Mouse (Mus musculus): ENCODE data around the gene Unc13d.
"Not testable (repeated sequence)": the region's sequence is repeated elsewhere in the genome, so short reads cannot be mapped to it uniquely, and the experiment has no call there.

Gene Unc13d

GRCm38 (mm10) chr11:116101931-116102381 lies 24.2 kb upstream of the Unc13d start:
- no peak for ATAC-seq (ENCODE audit: insufficient number of reproducible peaks, low FRiP score, low TSS enrichment)

- ATAC-seq (ENCODE audit: insufficient number of reproducible peaks, low FRiP score, low TSS enrichment): no peak
These were observed 23.1 kb upstream of the Unc13d start for GRCm38 (mm10) chr11:116100839-116101238.

- no peak for ATAC-seq (ENCODE audit: insufficient number of reproducible peaks, low FRiP score, low TSS enrichment)
These were observed 22.6 kb upstream of the Unc13d start for GRCm38 (mm10) chr11:116100385-116100784.

GRCm38 (mm10) chr11:116099462-116099861 lies 21.7 kb upstream of the Unc13d start:
- ATAC-seq (ENCODE audit: insufficient number of reproducible peaks, low FRiP score, low TSS enrichment): no peak

- no peak for ATAC-seq (ENCODE audit: insufficient number of reproducible peaks, low FRiP score, low TSS enrichment)
These were observed 21.1 kb upstream of the Unc13d start for GRCm38 (mm10) chr11:116098711-116099460.

GRCm38 (mm10) chr11:116096213-116097108 lies 18.7 kb upstream of the Unc13d start:
- ATAC-seq (ENCODE audit: insufficient number of reproducible peaks, low FRiP score, low TSS enrichment): no peak

GRCm38 (mm10) chr11:116095573-116095972 lies 17.8 kb upstream of the Unc13d start:
- ATAC-seq (ENCODE audit: insufficient number of reproducible peaks, low FRiP score, low TSS enrichment): no peak

GRCm38 (mm10) chr11:116093771-116094565 lies 16.2 kb upstream of the Unc13d start:
- no peak for ATAC-seq (ENCODE audit: insufficient number of reproducible peaks, low FRiP score, low TSS enrichment)

GRCm38 (mm10) chr11:116092959-116093358 lies 15.2 kb upstream of the Unc13d start:
- ATAC-seq (ENCODE audit: insufficient number of reproducible peaks, low FRiP score, low TSS enrichment): not testable (repeated sequence)

GRCm38 (mm10) chr11:116091591-116091990 lies 13.8 kb upstream of the Unc13d start:
- ATAC-seq (ENCODE audit: insufficient number of reproducible peaks, low FRiP score, low TSS enrichment): no peak

GRCm38 (mm10) chr11:116089545-116089944 lies 11.8 kb upstream of the Unc13d start:
- ATAC-seq (ENCODE audit: insufficient number of reproducible peaks, low FRiP score, low TSS enrichment): no peak

- no peak for ATAC-seq (ENCODE audit: insufficient number of reproducible peaks, low FRiP score, low TSS enrichment)
These were observed 11.1 kb upstream of the Unc13d start for GRCm38 (mm10) chr11:116088741-116089394.

GRCm38 (mm10) chr11:116088188-116088587 lies 10.4 kb upstream of the Unc13d start:
- ATAC-seq (ENCODE audit: insufficient number of reproducible peaks, low FRiP score, low TSS enrichment): no peak

- ATAC-seq (ENCODE audit: insufficient number of reproducible peaks, low FRiP score, low TSS enrichment): peak; percentile 70; the same call in 1 of the 2 replicates
These were observed 9.7 kb upstream of the Unc13d start for GRCm38 (mm10) chr11:116087194-116088130.

- peak; percentile 87 for ATAC-seq (ENCODE audit: insufficient number of reproducible peaks, low FRiP score, low TSS enrichment)
These were observed 8.8 kb upstream of the Unc13d start, which contains the start of gene Wbp2 for GRCm38 (mm10) chr11:116086258-116087193. Gene Wbp2 (minus strand): TSS chr11:116086995.

- no peak for ATAC-seq (ENCODE audit: insufficient number of reproducible peaks, low FRiP score, low TSS enrichment)
These were observed 6.4 kb upstream of the Unc13d start for GRCm38 (mm10) chr11:116084166-116084565.

GRCm38 (mm10) chr11:116083096-116083672 lies 5.4 kb upstream of the Unc13d start:
- no peak for ATAC-seq (ENCODE audit: insufficient number of reproducible peaks, low FRiP score, low TSS enrichment)
